Mouse (Mus musculus) erythroblast, embryonic 14.5 days (primary cell): ENCODE results near the gene Nsg2.

ENCODE experiments used
- GATA1 ChIP-seq: IDR thresholded peaks from 2 replicates; pipeline ENCODE4 v1.6.1; 2012; ENCODE audit warnings: low read length, inconsistent platforms, mixed read lengths
- TAL1 ChIP-seq: IDR thresholded peaks from 3 replicates; pipeline ENCODE4 v1.6.1; 2012; ENCODE audit warnings: low read length, inconsistent platforms, mixed read lengths

- TF ChIP-seq TAL1: no peak
- TF ChIP-seq GATA1: no peak
These were observed 17.0 kb upstream of the Nsg2 start for GRCm38 (mm10) chr11:31983249-31983648.
